Mouse (Mus musculus): ENCODE results near the gene C1qtnf12. TPM values are rescaled to one million over a fixed set of nuclear protein-coding genes. Genes with fewer than 3 reads are reported as not detected.

C1qtnf12 gene
- total RNA-seq (2012; rRNA removed): 1.2 and 1.8 TPM in 2 replicates
- 1 to 10 TPM in 1 of 2 experiments, not detected in 1; 2.9 TPM for polyA plus RNA-seq (2012; ENCODE audit: insufficient read depth in 1 of 2, insufficient read length in 2 of 2, low read depth in 1 of 2, low replicate concordance in 2 of 2, missing spikeins in 1 of 2)

DNA sequence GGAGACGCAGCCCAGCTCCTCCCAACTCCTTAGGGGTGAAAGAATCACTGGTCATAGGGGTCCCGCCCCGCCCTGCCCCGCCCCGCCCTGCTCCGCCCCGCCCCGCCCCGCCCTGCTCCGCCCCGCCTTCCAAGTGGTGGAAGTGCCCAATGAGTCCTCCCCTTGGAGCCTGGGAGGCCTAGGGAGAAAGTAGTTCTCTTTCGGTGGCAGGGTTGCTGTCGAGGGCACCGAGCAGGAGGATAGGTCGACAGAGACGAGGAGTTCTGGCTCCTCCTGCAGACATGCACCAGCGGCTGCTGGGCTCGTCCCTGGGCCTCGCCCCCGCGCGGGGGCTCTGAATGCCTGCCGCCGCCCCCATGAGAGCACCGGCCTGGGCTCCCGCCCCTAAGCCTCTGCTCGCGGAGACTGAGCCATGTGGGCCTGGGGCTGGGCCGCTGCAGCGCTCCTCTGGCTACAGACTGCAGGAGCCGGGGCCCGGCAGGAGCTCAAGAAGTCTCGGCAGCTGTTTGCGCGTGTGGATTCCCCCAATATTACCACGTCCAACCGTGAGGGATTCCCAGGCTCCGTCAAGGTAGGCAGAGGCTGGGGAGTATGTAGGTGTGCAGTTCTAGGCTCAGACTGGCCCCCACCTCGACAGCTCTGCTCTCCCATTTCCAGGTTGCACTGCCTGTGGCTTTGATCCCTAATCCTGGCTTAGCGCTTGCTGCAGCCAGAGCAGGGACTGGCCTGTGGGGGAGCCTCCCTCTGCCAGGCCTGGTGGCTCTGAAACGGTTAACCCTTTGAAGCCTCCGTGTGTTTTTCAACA, at the start of gene C1qtnf12:
TSS of gene C1qtnf12 (plus strand) at position 152 of the 805 bp plus-strand sequence.
- H3K27me3 ChIP-seq (ENCODE audit: control insufficient read depth in 1 of 2, insufficient read depth in 2 of 2, low read length in 2 of 2): no peaks in the 10 kb centered on the region
- H3K9ac ChIP-seq (ENCODE audit: control insufficient read depth, low read depth, low read length, poor library complexity, severe bottlenecking): no peak within 1 kb of the TSS
- H3K79me2 ChIP-seq (ENCODE audit: control insufficient read depth, insufficient read depth, low read length, poor library complexity): no peaks in the 10 kb centered on the region; the same call in 1 of the 2 replicates
- H3K4me1 ChIP-seq (ENCODE audit: control insufficient read depth in 1 of 2, insufficient read depth in 2 of 2, low read length in 2 of 2): peaks cover 0 to 5% of the 10 kb centered on the region in 2 experiments; a peak in 2 of 4 replicates
- H3K36me3 ChIP-seq (ENCODE audit: control insufficient read depth in 1 of 2, insufficient read depth in 2 of 2, low read length in 2 of 2): peaks cover 0 to 11% of the 10 kb centered on the region in 2 experiments
- TF ChIP-seq MYC (IDR thresholded peaks at IDR 0.05; ENCODE audit: low read depth, low read length) (no peak), NRF1 (IDR thresholded peaks at IDR 0.05; ENCODE audit: insufficient read depth, low read depth, low read length, poor library complexity, severe bottlenecking) (no peak), TCF12 (IDR thresholded peaks at IDR 0.05; ENCODE audit: low read depth, low read length) (no peak), USF1 (IDR thresholded peaks at IDR 0.05; ENCODE audit: low read depth, low read length) (no peak), POLR2AphosphoS5 (IDR thresholded peaks at IDR 0.05; ENCODE audit: borderline replicate concordance, low read depth, low read length) (no peak), ZMIZ1 (IDR thresholded peaks at IDR 0.05; ENCODE audit: low read depth, low read length) (no peak), RCOR1 (IDR thresholded peaks at IDR 0.05; ENCODE audit: low read depth, low read length) (no peak), BHLHE40 (IDR thresholded peaks at IDR 0.05; ENCODE audit: borderline replicate concordance, low read depth, low read length) (no peak)
- no peak within 1 kb of the TSS for H3K4me3 ChIP-seq (ENCODE audit: control insufficient read depth in 1 of 2, insufficient read depth in 1 of 2, low read depth in 2 of 2, low read length in 2 of 2)
- DNase-seq (ENCODE audit: low read depth, low spot score): no peak
- H3K9me3 ChIP-seq (replicated peaks; ENCODE audit: insufficient read depth, low read length): no peaks in the 10 kb centered on the region
- no peak within 1 kb of the TSS for H3K27ac ChIP-seq (ENCODE audit: control insufficient read depth, low read depth, low read length)

DNA sequence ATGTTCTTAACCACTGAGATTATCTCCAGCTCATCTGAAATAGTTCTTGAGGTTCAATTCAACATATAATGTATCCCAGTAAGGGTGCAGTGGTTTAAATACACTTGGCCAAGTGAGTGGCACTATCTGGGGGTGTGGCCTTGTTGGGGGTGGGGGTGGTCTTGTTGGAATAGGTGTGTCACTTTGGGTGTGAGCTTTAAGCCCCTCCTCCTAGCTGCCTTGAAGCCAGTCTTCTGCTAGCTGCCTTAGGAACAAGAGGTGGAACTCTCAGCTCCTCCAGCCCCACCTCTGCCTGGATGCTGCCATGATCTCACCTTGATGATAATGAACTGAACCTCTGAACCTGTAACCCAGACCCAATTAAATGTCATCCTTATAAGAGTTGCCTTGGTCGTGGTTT, 30.1 kb upstream of the C1qtnf12 start:
- no peaks in the 10 kb centered on the region for H3K36me3 ChIP-seq (ENCODE audit: control insufficient read depth in 1 of 2, insufficient read depth in 2 of 2, low read length in 2 of 2)
- H3K9me3 ChIP-seq (replicated peaks; ENCODE audit: insufficient read depth, low read length): no peaks in the 10 kb centered on the region
- no peak overlapping the region for H3K9ac ChIP-seq (ENCODE audit: control insufficient read depth, low read depth, low read length, poor library complexity, severe bottlenecking)
- H3K79me2 ChIP-seq (ENCODE audit: control insufficient read depth, insufficient read depth, low read length, poor library complexity): peaks cover 1% of the 10 kb centered on the region; the same call in 1 of the 2 replicates
- no peak overlapping the region for H3K4me3 ChIP-seq (ENCODE audit: control insufficient read depth in 1 of 2, insufficient read depth in 1 of 2, low read depth in 2 of 2, low read length in 2 of 2)
- no peak overlapping the region for H3K27ac ChIP-seq (ENCODE audit: control insufficient read depth, low read depth, low read length)
- peaks cover 0 to 1% of the 10 kb centered on the region in 2 experiments; a peak in 1 of 4 replicates for H3K27me3 ChIP-seq (ENCODE audit: control insufficient read depth in 1 of 2, insufficient read depth in 2 of 2, low read length in 2 of 2)
- H3K4me1 ChIP-seq (ENCODE audit: control insufficient read depth in 1 of 2, insufficient read depth in 2 of 2, low read length in 2 of 2): 0 out of 4 replicates have a peak, but pooled peaks cover 0 to 3% of the 10 kb centered on the region in 2 experiments
- DNase-seq (ENCODE audit: low read depth, low spot score): peak; percentile 63
- TF ChIP-seq USF2 (IDR thresholded peaks at IDR 0.05; ENCODE audit: borderline replicate concordance in 1 of 2, insufficient read depth in 1 of 2, low read depth in 1 of 2, low read length in 2 of 2): no peak
- no peak for TF ChIP-seq ZMIZ1 (IDR thresholded peaks at IDR 0.05; ENCODE audit: low read depth, low read length)
- TF ChIP-seq UBTF (IDR thresholded peaks at IDR 0.05; ENCODE audit: borderline replicate concordance, insufficient read depth, low read depth, low read length): no peak
- no peak for TF ChIP-seq HCFC1 (IDR thresholded peaks at IDR 0.05; ENCODE audit: low read depth, low read length)
- no peak for TF ChIP-seq SIN3A (IDR thresholded peaks at IDR 0.05; ENCODE audit: low read length)
- TF ChIP-seq NRF1 (IDR thresholded peaks at IDR 0.05; ENCODE audit: insufficient read depth, low read depth, low read length, poor library complexity, severe bottlenecking): no peak
- no peak for TF ChIP-seq ETS1 (IDR thresholded peaks at IDR 0.05; ENCODE audit: low read depth, low read length)
- no peak for TF ChIP-seq RAD21 (IDR thresholded peaks at IDR 0.05; ENCODE audit: low read depth, low read length)

All from MEL (cell line).